Mouse (Mus musculus) gastrocnemius, postnatal 25 days (tissue): ENCODE results near the gene Neurl4. TPM values are rescaled to one million over a fixed set of nuclear protein-coding genes. Genes with fewer than 3 reads are reported as not detected.

Experiments used
- DNase-seq: peaks from one replicate; pipeline ENCODE4 v3.0.0; 2022
- total RNA-seq, 2 experiments: library from RNA; stranded (reverse); gene quantifications; 1 replicate in 1 of 2; 2 replicates in 1 of 2; pipeline ENCODE4 v1.2.3; 2021

Neurl4 gene
- total RNA-seq, 2 experiments from 2014 or later = 25.4 to 26.0 TPM

DNA sequence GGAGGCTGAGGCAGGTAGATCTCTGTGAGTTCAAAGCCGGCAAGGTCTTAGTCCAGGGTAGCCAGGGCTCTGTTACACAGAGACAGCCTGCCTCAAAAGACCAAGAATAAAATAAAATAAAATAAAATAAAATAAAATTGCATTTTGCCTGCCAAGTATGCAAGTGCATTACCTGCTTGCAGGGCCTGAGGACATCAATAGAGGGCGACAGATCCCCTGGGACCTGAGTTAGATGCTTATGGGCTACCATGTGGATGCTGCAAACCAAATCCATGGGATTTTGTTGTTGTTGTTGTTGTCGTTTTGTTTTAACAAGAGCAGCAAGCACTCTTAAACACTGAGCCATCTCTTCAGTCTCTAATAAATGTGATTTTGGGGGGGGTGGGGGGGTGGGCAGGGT is 31.4 kb downstream of the Neurl4 start:
- no peak for DNase-seq

GRCm38 (mm10) chr11:69933066-69933465 is 32.2 kb downstream of the Neurl4 start:
- no peak for DNase-seq

DNA sequence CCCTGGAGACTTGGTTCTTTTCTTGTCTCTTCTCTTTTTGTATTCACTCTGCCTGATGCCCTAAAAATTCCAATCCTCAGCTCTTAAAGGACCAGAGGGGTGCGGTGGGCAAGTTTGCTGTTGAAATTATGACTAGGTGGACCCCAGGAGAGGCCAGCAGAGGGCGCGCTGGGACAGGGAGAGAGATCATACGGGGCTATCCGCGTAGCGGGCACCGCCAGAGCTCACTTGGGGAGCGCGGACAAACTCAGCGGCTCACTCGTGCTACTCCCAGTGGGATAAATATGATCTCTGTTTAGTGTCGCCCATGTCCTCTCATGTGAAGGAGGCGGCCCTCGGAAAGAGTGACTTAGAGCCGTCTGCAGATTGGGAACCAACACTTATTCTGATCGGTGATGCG is 33.3 kb downstream of the Neurl4 start:
- DNase-seq = peak; percentile 82

DNA sequence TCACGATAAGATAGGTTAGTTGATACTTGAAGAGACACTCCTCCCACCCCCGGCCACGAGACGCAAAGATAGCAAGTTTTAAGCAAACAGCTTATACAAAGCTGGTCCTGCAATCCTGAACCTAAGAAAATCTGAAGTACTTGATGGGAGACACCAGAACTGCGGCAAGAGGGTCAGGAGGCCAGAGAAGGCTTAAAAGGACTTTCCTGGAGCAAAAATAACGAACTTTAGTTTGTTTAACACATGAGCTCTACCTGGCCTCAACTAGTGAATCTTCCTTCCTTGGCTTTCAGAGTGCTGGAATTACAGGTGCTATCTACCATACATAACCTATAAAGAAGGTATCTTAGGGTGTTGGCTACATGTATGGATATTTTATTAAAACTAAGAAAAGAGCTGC is 33.8 kb downstream of the Neurl4 start:
- no peak for DNase-seq

DNA sequence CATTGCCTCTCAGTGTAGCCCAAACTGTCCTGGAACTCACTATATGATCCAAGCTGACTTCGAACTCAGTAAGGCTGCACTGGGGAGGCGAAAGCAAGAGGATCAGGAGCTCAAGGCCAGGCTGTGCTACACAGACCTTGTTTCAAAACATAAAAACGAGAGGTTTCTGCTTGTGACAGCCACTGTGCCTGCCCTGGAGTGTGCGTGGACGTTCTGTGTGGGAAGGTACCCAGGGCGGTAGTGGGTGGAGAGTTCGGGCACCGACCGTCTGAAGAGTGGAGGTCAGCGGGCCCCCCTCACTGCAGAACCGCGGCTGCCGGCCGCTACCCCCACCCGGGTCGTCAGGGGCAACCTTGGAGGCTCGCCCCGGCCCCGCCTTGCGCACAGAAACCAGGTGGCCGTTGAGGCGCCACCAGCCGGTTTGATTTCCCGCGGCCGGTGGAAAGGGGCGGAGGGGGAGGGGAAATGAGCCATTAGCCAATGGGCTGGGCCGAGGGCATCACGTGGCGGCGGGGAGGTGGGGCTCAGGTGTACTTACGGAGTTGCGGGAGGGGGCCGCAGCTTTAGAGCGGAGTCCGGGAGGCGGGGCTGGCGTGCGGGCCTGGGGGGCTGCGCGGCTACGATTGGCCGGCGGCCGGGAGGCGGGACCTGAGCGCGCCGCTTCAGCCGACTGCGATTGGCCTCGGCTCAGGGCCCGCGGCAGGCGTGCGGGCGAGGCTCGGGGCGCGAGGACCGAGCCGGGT is 34.4 kb downstream of the Neurl4 start, which contains the start of gene Ybx2:
Gene Ybx2 (plus strand): TSS at position 660 of the 743 bp plus-strand sequence.
- peak; percentile 88 for DNase-seq

- DNase-seq = no peak
Observed at GRCm38 (mm10) chr11:69936156-69936555, 35.3 kb downstream of the Neurl4 start.

GRCm38 (mm10) chr11:69936714-69937347 is 36.0 kb downstream of the Neurl4 start:
- peak; percentile 29 for DNase-seq

GRCm38 (mm10) chr11:69937385-69937784 is 36.5 kb downstream of the Neurl4 start:
- DNase-seq = peak; percentile 74

DNA sequence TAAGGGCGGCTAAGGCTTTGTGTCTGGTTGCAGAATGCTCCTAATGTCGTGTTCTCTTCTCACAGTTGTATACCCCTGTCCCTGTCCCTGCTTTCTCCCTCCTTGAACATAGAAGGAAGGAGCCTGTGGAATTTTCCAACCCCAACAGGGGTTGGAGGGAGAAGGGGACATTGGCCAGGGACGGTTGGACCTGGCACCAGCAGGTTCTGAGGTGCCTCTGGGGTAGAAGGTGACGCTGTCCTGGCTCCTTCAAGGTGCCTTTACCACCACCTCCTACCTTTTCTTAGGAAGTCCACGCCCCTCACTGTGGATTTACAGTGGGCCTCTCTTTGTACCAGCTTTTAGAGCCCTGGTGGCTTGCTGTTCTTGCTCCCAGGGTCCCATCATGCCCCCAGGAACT is 37.0 kb downstream of the Neurl4 start:
- DNase-seq = no peak

GRCm38 (mm10) chr11:69938401-69938979 is 37.6 kb downstream of the Neurl4 start:
- no peak for DNase-seq

DNA sequence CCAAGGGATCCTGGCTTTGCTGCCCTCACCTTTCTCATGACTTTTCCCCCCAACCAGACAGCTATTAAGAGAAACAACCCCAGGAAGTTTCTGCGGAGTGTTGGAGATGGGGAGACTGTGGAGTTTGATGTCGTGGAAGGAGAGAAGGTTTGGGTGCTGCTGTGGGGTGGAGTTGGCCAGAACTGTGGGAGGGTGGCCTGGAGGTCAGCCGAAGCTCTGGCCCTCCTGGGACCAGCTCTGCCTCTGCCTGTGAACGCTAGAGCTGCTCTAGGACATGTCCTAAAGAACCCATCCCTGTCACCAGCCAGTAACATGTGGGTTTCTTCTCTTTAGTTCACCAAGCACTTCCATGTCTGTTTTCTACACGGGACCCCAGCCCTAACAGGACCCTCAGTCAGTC is 38.3 kb downstream of the Neurl4 start:
- no peak for DNase-seq

- DNase-seq = no peak
Observed at GRCm38 (mm10) chr11:69939731-69940130, 38.9 kb downstream of the Neurl4 start.

GRCm38 (mm10) chr11:69940962-69941361 is 40.1 kb downstream of the Neurl4 start:
- peak; percentile 37 for DNase-seq

GRCm38 (mm10) chr11:69945216-69945615 is 44.3 kb downstream of the Neurl4 start:
- DNase-seq = no peak

GRCm38 (mm10) chr11:69945997-69946891 is 45.4 kb downstream of the Neurl4 start:
- no peak for DNase-seq

- DNase-seq = peak; percentile 84
Observed at GRCm38 (mm10) chr11:69947337-69948065, 46.6 kb downstream of the Neurl4 start.

GRCm38 (mm10) chr11:69948066-69948762 is 47.3 kb downstream of the Neurl4 start, which contains the start of gene Slc2a4:
TSS of gene Slc2a4 (minus strand) at chr11:69948188.
- DNase-seq = peak; percentile 94

- DNase-seq = peak; percentile 86
Observed at GRCm38 (mm10) chr11:69948763-69949150, 47.9 kb downstream of the Neurl4 start.

DNA sequence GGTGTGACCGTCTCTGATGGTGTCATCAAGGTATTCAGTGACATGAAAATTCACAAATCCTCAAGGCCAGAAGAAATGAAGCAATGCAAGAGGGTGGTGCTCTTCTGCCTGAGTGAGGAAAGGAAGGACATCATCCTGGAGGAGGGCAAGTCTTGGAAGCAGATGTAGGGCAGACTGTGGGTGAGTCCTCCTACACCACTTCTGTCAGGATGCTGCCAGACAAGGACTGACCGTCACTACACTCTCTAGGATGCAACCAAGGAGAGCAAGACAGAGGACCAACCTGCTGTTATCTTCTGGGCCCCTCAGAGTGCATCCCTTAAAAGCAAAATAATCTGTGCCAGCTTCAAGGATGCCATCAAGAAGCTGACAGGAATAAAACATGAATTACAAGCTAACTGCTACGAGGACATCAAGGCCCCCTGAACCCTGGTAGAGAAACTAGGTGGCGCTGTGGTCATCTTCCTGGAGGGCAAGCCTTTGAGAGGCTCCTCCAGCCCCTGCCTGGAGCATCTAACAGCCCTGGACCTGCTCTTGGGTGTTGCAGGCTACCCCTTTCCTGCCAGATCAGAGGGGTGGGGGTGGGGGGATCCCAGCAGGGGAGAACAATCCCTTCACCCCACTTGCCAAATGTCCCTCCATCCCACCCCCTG is 50.1 kb downstream of the Neurl4 start:
- DNase-seq = no peak

- DNase-seq = no peak
Observed at GRCm38 (mm10) chr11:69952274-69952673, 51.4 kb downstream of the Neurl4 start.
